Mouse (Mus musculus) heart, adult 9 months (tissue): ENCODE measurements around the gene Rngtt.
"Not testable (repeated sequence)": the region's sequence is repeated elsewhere in the genome, so short reads cannot be mapped to it uniquely, and the experiment has no call there.

Source experiments
- DNase-seq, 2 experiments: peaks; one replicate each; pipeline ENCODE4 v3.0.0; 2022; ENCODE audit warnings: low spot score in 2 of 2

The Rngtt gene

GRCm38 (mm10) chr4:33309764-33310757 lies at the start of gene Rngtt:
Rngtt (plus strand) TSS chr4:33310311.
- peak; percentile 94 to 95 for DNase-seq

GRCm38 (mm10) chr4:33260311-33260710 lies 49.8 kb upstream of the Rngtt start:
- DNase-seq: no peak

- peak; percentile 95 for DNase-seq
Observed at GRCm38 (mm10) chr4:33261311-33261753, 48.8 kb upstream of the Rngtt start.

DNA sequence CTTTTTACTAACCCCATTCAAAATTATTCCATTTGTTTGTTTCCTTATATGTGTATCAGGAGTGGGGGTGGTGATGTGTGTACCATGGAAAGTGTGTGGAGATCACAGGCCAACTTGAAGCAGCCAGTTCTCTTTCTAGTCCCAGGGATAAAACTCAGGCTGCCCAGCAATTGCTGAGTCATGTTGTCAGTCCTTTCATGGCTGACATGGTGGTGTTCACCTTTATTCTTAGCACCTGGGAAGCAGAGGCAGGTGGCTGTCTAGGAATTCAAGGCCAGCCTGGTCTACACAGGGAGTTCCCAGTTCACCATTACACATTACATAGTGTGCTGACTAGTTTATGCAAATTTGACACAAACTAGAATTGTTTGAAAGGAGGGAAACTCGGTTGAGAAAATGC lies 47.2 kb upstream of the Rngtt start:
- no peak for DNase-seq

DNA sequence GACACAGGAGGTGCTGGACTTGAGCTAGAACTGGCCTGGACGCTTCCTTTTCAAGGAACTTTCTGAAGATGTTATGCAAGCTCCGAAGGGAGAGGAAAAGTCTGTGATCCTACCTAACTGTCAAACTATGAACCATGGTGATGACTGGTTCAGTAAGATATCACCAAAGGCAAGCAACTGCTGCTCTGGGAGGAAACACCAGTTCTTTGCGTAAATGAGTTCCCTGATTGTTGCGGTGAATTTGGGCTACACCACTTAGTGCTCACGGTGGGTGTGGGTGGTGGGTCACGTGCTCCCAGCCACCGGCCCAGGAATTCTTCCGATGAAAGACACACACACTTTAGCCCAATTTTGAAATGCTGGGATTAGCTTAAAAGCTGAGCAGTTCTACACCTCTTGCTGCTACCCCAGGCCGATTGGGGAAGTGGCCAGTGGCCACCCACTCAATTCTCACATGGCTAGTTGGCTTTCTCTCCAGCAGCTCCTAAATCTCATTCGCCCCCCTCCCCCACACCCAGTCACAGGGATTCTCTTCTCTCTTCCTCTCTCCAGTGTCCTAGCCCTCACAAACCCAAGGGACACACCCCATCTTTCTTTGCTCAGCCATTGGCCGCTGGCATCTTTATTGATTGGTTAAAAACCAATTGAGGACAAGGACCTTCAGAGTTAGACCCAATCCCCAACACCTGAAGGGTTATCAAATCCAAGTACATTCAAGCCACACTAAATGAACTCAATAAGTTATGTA lies 45.0 kb upstream of the Rngtt start:
- no peak for DNase-seq

GRCm38 (mm10) chr4:33270386-33271314 lies 39.5 kb upstream of the Rngtt start:
- DNase-seq: no peak

GRCm38 (mm10) chr4:33273437-33273836 lies 36.7 kb upstream of the Rngtt start:
- DNase-seq: no peak

DNA sequence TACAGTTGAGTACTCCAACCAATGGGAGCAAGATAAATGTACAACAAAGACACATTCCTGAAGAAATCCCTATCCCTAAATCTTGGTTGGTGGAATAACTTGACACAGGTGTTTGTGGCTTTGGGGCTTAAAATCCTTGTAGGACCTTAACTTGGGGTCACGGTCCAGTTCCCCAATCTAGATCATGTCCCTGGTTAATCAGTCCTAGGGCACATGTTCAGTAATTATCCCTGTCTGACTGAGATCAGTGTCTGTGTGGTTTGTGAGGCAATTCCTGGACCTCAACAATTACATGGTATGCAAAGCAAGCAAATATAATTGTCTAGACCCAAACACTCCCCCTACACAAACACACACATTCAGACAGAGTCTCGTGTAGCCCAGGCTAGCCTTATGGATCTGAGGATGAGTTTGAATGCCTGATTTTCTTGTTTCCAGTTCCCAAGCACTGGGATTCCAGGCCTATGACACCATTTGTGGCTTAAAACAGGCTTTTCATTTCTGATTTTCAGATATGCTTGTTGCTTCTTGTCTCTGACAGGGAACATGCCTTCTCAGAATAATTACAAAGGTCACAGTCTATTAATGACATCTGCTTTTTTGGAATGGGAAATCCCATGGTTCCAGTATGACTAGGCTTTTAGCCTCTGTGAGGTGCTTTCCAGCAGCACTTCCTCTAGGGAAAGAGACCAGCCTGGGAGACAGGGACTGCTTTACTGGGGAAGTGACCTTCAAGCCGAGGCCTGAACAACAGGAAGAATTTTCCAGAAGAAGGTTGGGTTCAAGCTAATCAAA lies 28.0 kb upstream of the Rngtt start:
- DNase-seq: peak; percentile 30 to 69

GRCm38 (mm10) chr4:33284083-33284880 lies 25.8 kb upstream of the Rngtt start:
- DNase-seq: no peak

DNA sequence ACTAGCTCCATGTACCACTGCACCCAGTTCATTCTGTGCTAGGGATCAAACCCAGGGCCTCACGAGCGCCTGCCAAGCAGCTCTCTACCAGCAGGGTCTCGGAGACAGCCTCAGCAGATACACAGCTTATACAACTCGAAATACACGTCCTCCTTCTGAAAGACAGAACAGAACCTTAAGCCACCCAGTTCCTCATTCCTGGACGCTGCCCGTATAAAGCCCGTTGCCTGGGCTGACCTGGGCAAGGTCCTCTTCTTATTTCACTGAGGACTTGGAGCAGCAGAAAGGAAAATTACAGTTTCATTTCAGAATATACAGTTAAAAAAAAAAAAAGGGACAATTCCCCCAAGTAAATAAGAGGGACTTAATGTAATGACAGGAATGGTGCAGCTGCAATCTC lies 24.7 kb upstream of the Rngtt start:
- no peak for DNase-seq

GRCm38 (mm10) chr4:33289106-33289650 lies 20.9 kb upstream of the Rngtt start:
- no peak for DNase-seq

DNA sequence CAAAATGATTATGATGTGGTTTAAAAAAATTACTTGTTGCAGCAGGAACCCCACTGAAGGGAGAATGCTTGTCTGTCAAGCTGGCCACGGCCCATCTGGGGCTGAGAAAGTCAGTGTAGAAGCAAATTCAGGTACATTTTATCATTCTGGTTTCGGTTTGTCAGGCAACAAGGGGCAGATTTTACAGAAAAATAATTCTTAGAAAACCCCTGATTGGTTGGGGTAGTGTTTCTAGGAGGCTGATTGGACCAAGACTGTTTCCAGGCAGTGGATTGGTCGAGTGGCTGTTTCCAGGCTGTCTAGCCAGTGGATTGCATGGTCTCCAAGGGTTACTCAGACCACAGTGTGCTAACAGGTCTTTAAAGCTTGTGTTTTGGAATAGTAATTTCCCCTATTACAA lies 20.1 kb upstream of the Rngtt start, which contains the start of gene Pnrc1:
Gene Pnrc1 (minus strand): TSS at position 162 of the 400 bp plus-strand sequence.
- DNase-seq: peak; percentile 65 to 80

DNA sequence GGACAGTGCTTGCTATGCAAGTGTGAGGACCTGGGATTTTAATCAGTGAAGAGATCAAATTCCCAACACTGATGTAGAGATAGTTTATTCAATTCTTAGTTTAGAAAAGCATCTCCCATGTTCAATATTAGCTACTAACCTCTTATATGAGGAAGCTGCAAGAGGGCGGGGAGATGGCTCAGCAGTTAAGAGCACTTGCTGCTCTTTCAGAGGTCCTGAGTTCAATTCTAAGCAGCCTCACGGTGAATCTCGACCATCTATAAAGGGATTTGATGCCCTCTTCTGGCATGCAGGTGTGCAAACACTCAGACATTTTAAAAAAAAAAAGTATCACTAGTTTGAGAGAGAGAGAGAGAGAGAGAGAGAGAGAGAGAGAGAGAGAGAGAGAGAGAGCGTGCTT lies 19.2 kb upstream of the Rngtt start:
- DNase-seq: no peak

- DNase-seq: peak; percentile 19 to 55
Observed at GRCm38 (mm10) chr4:33292409-33293370, 17.4 kb upstream of the Rngtt start.

DNA sequence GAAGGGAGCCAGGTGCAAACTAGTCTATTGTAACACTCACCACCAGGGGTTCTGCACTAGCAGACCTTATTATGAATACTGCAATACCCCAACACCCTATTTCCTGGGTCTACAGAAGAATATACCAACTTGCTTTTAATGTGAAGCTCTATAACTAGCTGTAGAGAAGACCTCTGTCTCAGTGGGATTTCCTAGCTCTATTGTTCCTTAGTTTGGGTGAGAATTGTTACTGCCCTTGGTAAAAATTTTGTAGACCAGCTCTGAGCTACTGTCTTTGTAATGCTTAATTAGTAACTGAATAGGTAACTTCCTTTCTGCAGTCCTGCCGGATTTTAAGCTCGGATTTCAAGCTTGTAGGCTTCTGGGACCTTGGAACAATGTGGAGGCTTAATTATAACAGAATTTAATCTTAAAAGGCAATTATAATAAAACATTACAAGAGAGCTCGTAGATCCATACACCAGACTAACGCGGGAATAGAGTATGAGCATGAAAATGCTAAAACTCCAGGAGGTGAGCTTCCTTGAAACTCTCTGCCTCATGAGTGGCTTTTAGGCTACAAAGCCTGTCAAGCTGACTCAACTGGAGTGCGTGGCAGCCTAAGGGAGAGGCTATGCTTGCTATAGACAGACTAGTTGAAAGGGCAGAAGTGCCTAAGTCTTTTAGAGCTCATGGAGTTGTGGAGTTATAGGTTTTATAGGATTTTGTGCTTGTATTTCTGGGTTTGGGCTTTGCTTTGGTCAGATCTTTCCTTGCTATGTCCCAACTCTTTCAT lies 9.0 kb upstream of the Rngtt start:
- not testable (repeated sequence) for DNase-seq

DNA sequence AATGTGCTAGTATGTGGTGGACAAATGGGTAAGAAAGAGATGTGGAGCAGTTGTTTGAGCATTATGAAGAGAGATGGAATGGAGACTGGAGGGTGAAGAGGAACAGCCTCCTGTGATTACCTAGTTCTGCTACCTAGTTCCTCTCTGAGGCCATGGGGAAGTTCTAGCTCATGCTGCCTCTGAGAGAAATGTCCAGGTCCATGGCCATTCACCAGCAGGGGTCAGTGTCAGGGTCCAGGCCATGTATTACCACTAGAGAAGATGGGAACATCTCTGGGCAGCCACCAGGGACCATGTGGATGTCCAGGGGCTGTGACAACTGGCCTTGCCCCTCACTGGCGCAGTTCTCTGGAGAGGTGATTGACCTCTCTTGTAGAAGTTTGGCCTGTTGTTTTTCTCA lies 7.1 kb upstream of the Rngtt start:
- no peak for DNase-seq

- DNase-seq: no peak
Observed at GRCm38 (mm10) chr4:33307146-33307545, 3.0 kb upstream of the Rngtt start.
